Mouse (Mus musculus) kidney, postnatal 14 days (tissue): ENCODE results near the gene Gm20517.

Experiments used
- DNase-seq: peaks from one replicate; pipeline ENCODE4 v3.0.0; 2022; ENCODE audit warnings: mixed read lengths

The Gm20517 gene

GRCm38 (mm10) chr17:47682836-47683235 lies 71.4 kb downstream of the Gm20517 start:
- DNase-seq, result no peak

GRCm38 (mm10) chr17:47687409-47688343 lies 76.3 kb downstream of the Gm20517 start:
- DNase-seq, result peak; percentile 98

GRCm38 (mm10) chr17:47688344-47688607 lies 76.9 kb downstream of the Gm20517 start, which contains the start of gene Tomm6:
Tomm6 (minus strand) TSS chr17:47688386.
- no peak for DNase-seq

GRCm38 (mm10) chr17:47688608-47689575 lies 77.5 kb downstream of the Gm20517 start, which contains the start of gene Frs3:
Frs3 (plus strand) TSS chr17:47689030.
- DNase-seq, result peak; percentile 81

GRCm38 (mm10) chr17:47689894-47690293 lies 78.5 kb downstream of the Gm20517 start:
- DNase-seq, result no peak

- no peak for DNase-seq
Measured at GRCm38 (mm10) chr17:47691650-47692049, 80.3 kb downstream of the Gm20517 start.

GRCm38 (mm10) chr17:47693671-47694441 lies 82.5 kb downstream of the Gm20517 start:
- DNase-seq, result peak; percentile 62

- DNase-seq, result no peak
Measured at GRCm38 (mm10) chr17:47694442-47694502, 82.9 kb downstream of the Gm20517 start, which contains the start of gene Gm21981. Gm21981 (minus strand) TSS chr17:47694455.

- DNase-seq, result peak; percentile 99
Measured at GRCm38 (mm10) chr17:47694503-47695336, 83.3 kb downstream of the Gm20517 start, which contains the start of gene Prickle4. Prickle4 (minus strand) TSS chr17:47694736.

GRCm38 (mm10) chr17:47695337-47695710 lies 83.9 kb downstream of the Gm20517 start:
- no peak for DNase-seq

- DNase-seq, result peak; percentile 78
Measured at GRCm38 (mm10) chr17:47698156-47698555, 86.8 kb downstream of the Gm20517 start.

GRCm38 (mm10) chr17:47699055-47699454 lies 87.7 kb downstream of the Gm20517 start:
- no peak for DNase-seq

GRCm38 (mm10) chr17:47701793-47702192 lies 90.4 kb downstream of the Gm20517 start:
- no peak for DNase-seq

GRCm38 (mm10) chr17:47702548-47703345 lies 91.4 kb downstream of the Gm20517 start:
- no peak for DNase-seq

- DNase-seq, result no peak
Measured at GRCm38 (mm10) chr17:47703556-47703955, 92.2 kb downstream of the Gm20517 start.

- no peak for DNase-seq
Measured at GRCm38 (mm10) chr17:47704692-47705091, 93.3 kb downstream of the Gm20517 start.

GRCm38 (mm10) chr17:47706196-47706595 lies 94.8 kb downstream of the Gm20517 start:
- peak; percentile 57 for DNase-seq

GRCm38 (mm10) chr17:47707961-47708360 lies 96.6 kb downstream of the Gm20517 start:
- no peak for DNase-seq

GRCm38 (mm10) chr17:47708972-47709371 lies 97.6 kb downstream of the Gm20517 start:
- no peak for DNase-seq

GRCm38 (mm10) chr17:47710036-47710435 lies 98.6 kb downstream of the Gm20517 start:
- DNase-seq, result no peak

GRCm38 (mm10) chr17:47711883-47712282 lies 100.5 kb downstream of the Gm20517 start:
- DNase-seq, result no peak
